Mouse (Mus musculus): ENCODE measurements around the gene Uba3. TPM values are rescaled to one million over a fixed set of nuclear protein-coding genes. Genes with fewer than 3 reads are reported as not detected.

The Uba3 gene
- polyA plus RNA-seq, 1 experiment from 2014 or later = 79.1 TPM

- Histone ChIP-seq H3K4me1 (replicated peaks) (peaks cover 32% of the 10 kb centered on the region), H3K27me3 (replicated peaks) (no peaks in the 10 kb centered on the region), H3K9me3 (replicated peaks) (no peaks in the 10 kb centered on the region; the same call in 1 of the 2 replicates)
Measured at GRCm38 (mm10) chr6:97210962-97211601, 5.6 kb upstream of the Uba3 start.

GRCm38 (mm10) chr6:97210191-97210961 is 4.9 kb upstream of the Uba3 start, which contains the start of gene Arl6ip5:
Gene Arl6ip5, plus strand, starts transcription at chr6:97210689.
- Histone ChIP-seq H3K27me3 (replicated peaks) (no peaks in the 10 kb centered on the region), H3K4me2 (peak within 1 kb of the TSS; percentile 79), H3K9ac (peak within 1 kb of the TSS; percentile 94), H3K4me3 (peak within 1 kb of the TSS; percentile 87), H3K4me1 (replicated peaks) (peaks cover 32% of the 10 kb centered on the region), H3K27ac (ENCODE audit: poor library complexity, severe bottlenecking) (peak within 1 kb of the TSS; percentile 60), H3K36me3 (peaks cover 8% of the 10 kb centered on the region), H3K9me3 (replicated peaks) (no peaks in the 10 kb centered on the region; the same call in 1 of the 2 replicates)
- ATAC-seq (ENCODE audit: insufficient number of reproducible peaks, low FRiP score) = peak; percentile 71
- 10% methylated on average over 32 of the region's 32 CpGs for WGBS

More at GRCm38 (mm10) chr6:97210962-97211601, 5.6 kb upstream of the Uba3 start:
- peak overlapping the region; percentile 87 for H3K4me3 ChIP-seq
- H3K4me2 ChIP-seq = peak overlapping the region; percentile 79
- peak; percentile 74 for ATAC-seq (ENCODE audit: insufficient number of reproducible peaks, low FRiP score)
- 2% methylated on average over 22 of the region's 22 CpGs for WGBS
- H3K27ac ChIP-seq (ENCODE audit: poor library complexity, severe bottlenecking) = peak overlapping the region; percentile 60
- peaks cover 10% of the 10 kb centered on the region for H3K36me3 ChIP-seq
- H3K9ac ChIP-seq = peak overlapping the region; percentile 94

- Histone ChIP-seq H3K9me3 (replicated peaks) (no peaks in the 10 kb centered on the region; the same call in 1 of the 2 replicates), H3K36me3 (peaks cover 4% of the 10 kb centered on the region; the same call in 1 of the 2 replicates), H3K4me3 (no peak overlapping the region), H3K9ac (no peak overlapping the region), H3K4me2 (no peak overlapping the region), H3K27ac (ENCODE audit: poor library complexity, severe bottlenecking) (no peak overlapping the region), H3K4me1 (replicated peaks) (peaks cover 32% of the 10 kb centered on the region), H3K27me3 (replicated peaks) (no peaks in the 10 kb centered on the region)
- 85% methylated on average over 4 of the region's 4 CpGs for WGBS
- ATAC-seq (ENCODE audit: insufficient number of reproducible peaks, low FRiP score) = no peak
Measured at GRCm38 (mm10) chr6:97209751-97210150, 4.3 kb upstream of the Uba3 start.

- no peaks in the 10 kb centered on the region for H3K27me3 ChIP-seq (replicated peaks)
- H3K36me3 ChIP-seq = no peaks in the 10 kb centered on the region
- peaks cover 31% of the 10 kb centered on the region for H3K4me1 ChIP-seq (replicated peaks)
- WGBS = 56% methylated on average over 3 of the region's 3 CpGs
- H3K9me3 ChIP-seq (replicated peaks) = no peaks in the 10 kb centered on the region
- no peak overlapping the region for H3K4me2 ChIP-seq
- H3K4me3 ChIP-seq = no peak overlapping the region
- no peak overlapping the region for H3K9ac ChIP-seq
- no peak overlapping the region for H3K27ac ChIP-seq (ENCODE audit: poor library complexity, severe bottlenecking)
- ATAC-seq (ENCODE audit: insufficient number of reproducible peaks, low FRiP score) = no peak
Measured at GRCm38 (mm10) chr6:97209201-97209600, 3.8 kb upstream of the Uba3 start.

- Histone ChIP-seq H3K27ac (ENCODE audit: poor library complexity, severe bottlenecking) (peak overlapping the region; percentile 68), H3K4me1 (replicated peaks) (peaks cover 29% of the 10 kb centered on the region), H3K27me3 (replicated peaks) (no peaks in the 10 kb centered on the region), H3K9me3 (replicated peaks) (no peaks in the 10 kb centered on the region), H3K9ac (0 out of 2 replicates have a peak overlapping the region, but pooled peaks have one; percentile 24), H3K4me2 (no peak overlapping the region), H3K4me3 (no peak overlapping the region), H3K36me3 (no peaks in the 10 kb centered on the region)
- 45% methylated on average over 3 of the region's 3 CpGs for WGBS
- ATAC-seq (ENCODE audit: insufficient number of reproducible peaks, low FRiP score) = no peak
Measured at GRCm38 (mm10) chr6:97208406-97208805, 3.0 kb upstream of the Uba3 start.

GRCm38 (mm10) chr6:97207085-97207484 is 1.6 kb upstream of the Uba3 start:
- Histone ChIP-seq H3K9ac (no peak overlapping the region), H3K9me3 (replicated peaks) (no peaks in the 10 kb centered on the region), H3K4me3 (no peak overlapping the region), H3K27me3 (replicated peaks) (no peaks in the 10 kb centered on the region), H3K4me2 (no peak overlapping the region), H3K4me1 (replicated peaks) (peaks cover 22% of the 10 kb centered on the region), H3K36me3 (no peaks in the 10 kb centered on the region), H3K27ac (ENCODE audit: poor library complexity, severe bottlenecking) (no peak overlapping the region)
- ATAC-seq (ENCODE audit: insufficient number of reproducible peaks, low FRiP score) = no peak
- WGBS = 59% methylated on average over 4 of the region's 4 CpGs

GRCm38 (mm10) chr6:97204952-97205351 is 495 bp downstream of the Uba3 start:
- WGBS = 2% methylated on average over 8 of the region's 16 CpGs
- peak overlapping the region; percentile 90 for H3K27ac ChIP-seq (ENCODE audit: poor library complexity, severe bottlenecking)
- peak overlapping the region; percentile 98 for H3K9ac ChIP-seq
- H3K36me3 ChIP-seq = peaks cover 5% of the 10 kb centered on the region
- H3K4me2 ChIP-seq = peak overlapping the region; percentile 71
- peak overlapping the region; percentile 96 for H3K4me3 ChIP-seq
- no peaks in the 10 kb centered on the region for H3K9me3 ChIP-seq (replicated peaks)
- H3K4me1 ChIP-seq (replicated peaks) = peaks cover 12% of the 10 kb centered on the region
- no peaks in the 10 kb centered on the region for H3K27me3 ChIP-seq (replicated peaks)
- ATAC-seq (ENCODE audit: insufficient number of reproducible peaks, low FRiP score) = peak; percentile 57

GRCm38 (mm10) chr6:97204252-97204869 is 1.1 kb downstream of the Uba3 start:
- WGBS = 15% methylated on average over 9 of the region's 9 CpGs
- no peak for ATAC-seq (ENCODE audit: insufficient number of reproducible peaks, low FRiP score)
- Histone ChIP-seq H3K27me3 (replicated peaks) (no peaks in the 10 kb centered on the region), H3K9ac (peak overlapping the region; percentile 98), H3K27ac (ENCODE audit: poor library complexity, severe bottlenecking) (no peak overlapping the region; the same call in 1 of the 2 replicates), H3K36me3 (peaks cover 6% of the 10 kb centered on the region), H3K4me3 (peak overlapping the region; percentile 96), H3K4me2 (peak overlapping the region; percentile 71), H3K9me3 (replicated peaks) (no peaks in the 10 kb centered on the region), H3K4me1 (replicated peaks) (peaks cover 10% of the 10 kb centered on the region)

- Histone ChIP-seq H3K4me3 (no peak overlapping the region), H3K4me2 (no peak overlapping the region), H3K27ac (ENCODE audit: poor library complexity, severe bottlenecking) (no peak overlapping the region), H3K9ac (no peak overlapping the region), H3K36me3 (peaks cover 16% of the 10 kb centered on the region), H3K4me1 (replicated peaks) (peaks cover 10% of the 10 kb centered on the region), H3K9me3 (replicated peaks) (no peaks in the 10 kb centered on the region), H3K27me3 (replicated peaks) (no peaks in the 10 kb centered on the region)
- ATAC-seq (ENCODE audit: insufficient number of reproducible peaks, low FRiP score) = no peak
- 76% methylated on average over 3 of the region's 3 CpGs for WGBS
Measured at GRCm38 (mm10) chr6:97202477-97202876, 3.0 kb downstream of the Uba3 start.

- ATAC-seq (ENCODE audit: insufficient number of reproducible peaks, low FRiP score) = no peak
- Histone ChIP-seq H3K4me2 (no peak overlapping the region), H3K4me1 (replicated peaks) (peaks cover 10% of the 10 kb centered on the region), H3K4me3 (no peak overlapping the region), H3K27me3 (replicated peaks) (no peaks in the 10 kb centered on the region), H3K9ac (no peak overlapping the region), H3K9me3 (replicated peaks) (no peaks in the 10 kb centered on the region), H3K36me3 (peaks cover 34% of the 10 kb centered on the region), H3K27ac (ENCODE audit: poor library complexity, severe bottlenecking) (no peak overlapping the region)
- 73% methylated on average over 3 of the region's 3 CpGs for WGBS
Measured at GRCm38 (mm10) chr6:97200437-97200836, 5.0 kb downstream of the Uba3 start.

GRCm38 (mm10) chr6:97179367-97179828 is 26.0 kb downstream of the Uba3 start:
- H3K9ac ChIP-seq = peak overlapping the region; percentile 92
- ATAC-seq (ENCODE audit: insufficient number of reproducible peaks, low FRiP score) = peak; percentile 69
- WGBS = 10% methylated on average over 11 of the region's 11 CpGs
- H3K4me1 ChIP-seq (replicated peaks) = peaks cover 25% of the 10 kb centered on the region
- H3K4me3 ChIP-seq = peak overlapping the region; percentile 70
- no peaks in the 10 kb centered on the region for H3K27me3 ChIP-seq (replicated peaks)
- H3K9me3 ChIP-seq (replicated peaks) = no peaks in the 10 kb centered on the region
- H3K27ac ChIP-seq (ENCODE audit: poor library complexity, severe bottlenecking) = peak overlapping the region; percentile 93
- H3K4me2 ChIP-seq = peak overlapping the region; percentile 80
- peaks cover 14% of the 10 kb centered on the region for H3K36me3 ChIP-seq
